Mouse (Mus musculus) liver, postnatal 0 days (tissue): ENCODE results near the gene Cyp2d9.

Experiments used
- CTCF ChIP-seq: sonication (generic); IDR thresholded peaks from 2 replicates; pipeline ENCODE4 v1.5.1; 2016; ENCODE audit warnings: antibody characterized with exemption, low read depth
- EP300 ChIP-seq: IDR thresholded peaks from 2 replicates; pipeline ENCODE4 v1.6.1; 2016; ENCODE audit warnings: antibody characterized with exemption, low read depth, mild to moderate bottlenecking

DNA sequence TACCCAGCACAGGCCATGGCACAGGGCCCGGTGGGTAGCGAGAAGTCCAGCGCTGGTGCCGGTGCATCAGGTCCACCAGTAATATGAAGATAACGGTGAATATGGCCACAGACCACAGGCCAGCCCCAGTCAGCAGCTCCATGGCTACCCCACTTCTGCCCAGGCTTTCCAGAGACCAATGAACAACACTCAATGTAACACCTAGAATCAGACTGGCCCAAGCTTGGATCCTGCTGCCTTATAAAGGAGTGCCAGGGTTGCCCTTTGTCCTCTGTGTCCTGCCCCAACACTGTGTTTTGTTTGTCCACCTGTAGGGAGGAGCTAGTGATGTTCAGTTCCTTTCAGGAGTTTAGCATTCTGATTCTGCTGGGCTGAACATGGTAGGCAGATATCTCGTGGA lies 26.3 kb upstream of the Cyp2d9 start, which contains the start of gene Cyp2d10:
- TF ChIP-seq CTCF (0 out of 2 replicates have a peak, but pooled peaks have one; percentile 12), EP300 (no peak)
